Mouse (Mus musculus) embryonic fibroblast, embryonic 13.5 days (primary cell): ENCODE data around the gene Robo2.

Source experiments
- CTCF ChIP-seq: IDR thresholded peaks from 2 replicates; pipeline ENCODE4 v1.5.1; 2011; ENCODE audit warnings: mild to moderate bottlenecking, control low read depth, low read length, moderate library complexity, borderline replicate concordance; ENCODE audit not compliant: insufficient read depth
- POLR2A ChIP-seq: IDR thresholded peaks from 2 replicates; pipeline ENCODE4 v1.6.1; 2011; ENCODE audit warnings: low read depth, mild to moderate bottlenecking, control low read depth, low read length, moderate library complexity

DNA sequence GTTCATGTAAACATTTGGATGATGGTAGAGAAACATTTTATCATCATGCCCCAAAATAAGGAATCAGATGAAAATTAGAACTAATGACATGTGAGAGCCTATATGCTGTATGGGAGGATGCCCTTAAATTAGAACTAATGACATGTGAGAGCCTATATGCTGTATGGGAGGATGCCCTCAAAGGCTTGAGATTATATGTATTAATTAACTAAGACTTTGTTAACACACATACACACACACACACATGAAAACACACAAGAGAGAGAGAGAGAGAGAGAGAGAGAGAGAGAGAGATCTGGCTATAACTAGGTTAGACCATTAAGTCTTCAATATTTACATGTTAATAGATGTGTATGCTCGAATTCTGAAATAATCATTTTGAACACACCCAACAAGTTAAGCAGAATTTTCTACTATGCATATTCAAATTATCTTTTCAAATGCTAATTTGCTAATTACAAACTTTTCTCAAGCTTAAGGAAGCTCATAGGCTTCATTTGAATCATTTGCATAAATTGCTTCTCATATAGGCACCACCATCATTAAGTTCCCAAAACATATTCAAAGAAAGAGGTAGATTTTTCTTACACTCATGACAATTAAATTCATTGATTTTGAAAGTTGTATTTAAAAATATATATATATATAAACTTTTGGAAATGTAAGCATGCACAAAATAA lies 211.5 kb downstream of the Robo2 start:
- TF ChIP-seq POLR2A (no peak), CTCF (no peak)
